Mouse (Mus musculus) natural killer cell, adult 2 months (primary cell): ENCODE measurements around the gene Guca1a.

Experiments used
- DNase-seq, 2 experiments: peaks; one replicate each; pipeline ENCODE4 v3.0.0; 2022; ENCODE audit warnings: low spot score in 2 of 2

Gene Guca1a

GRCm38 (mm10) chr17:47409897-47410861 is 9.8 kb upstream of the Guca1a start:
- peak; percentile 3 to 6 for DNase-seq

- peak; percentile 35 to 52 for DNase-seq
Observed at GRCm38 (mm10) chr17:47408558-47408898, 8.1 kb upstream of the Guca1a start.

GRCm38 (mm10) chr17:47407717-47408557 is 7.6 kb upstream of the Guca1a start:
- DNase-seq, result no peak

- DNase-seq, result no peak
Observed at GRCm38 (mm10) chr17:47399091-47399490, 1.3 kb downstream of the Guca1a start.

- DNase-seq, result peak; percentile 34 to 47
Observed at GRCm38 (mm10) chr17:47395376-47395913, 4.9 kb downstream of the Guca1a start.

- DNase-seq, result peak; percentile 14 to 21
Observed at GRCm38 (mm10) chr17:47394223-47394869, 6.0 kb downstream of the Guca1a start.

- peak; percentile 48 to 61 for DNase-seq
Observed at GRCm38 (mm10) chr17:47386649-47387048, 13.7 kb downstream of the Guca1a start.

GRCm38 (mm10) chr17:47385145-47385544 is 15.2 kb downstream of the Guca1a start, which contains the start of gene Guca1b:
Gene Guca1b, plus strand, starts transcription at chr17:47385393.
- DNase-seq, result no peak

- no peak for DNase-seq
Observed at GRCm38 (mm10) chr17:47384064-47384463, 16.3 kb downstream of the Guca1a start.

GRCm38 (mm10) chr17:47383266-47383665 is 17.1 kb downstream of the Guca1a start:
- no peak for DNase-seq

GRCm38 (mm10) chr17:47381917-47382316 is 18.5 kb downstream of the Guca1a start:
- no peak for DNase-seq

GRCm38 (mm10) chr17:47378133-47378532 is 22.3 kb downstream of the Guca1a start:
- DNase-seq, result no peak

GRCm38 (mm10) chr17:47376779-47377280 is 23.6 kb downstream of the Guca1a start:
- DNase-seq, result no peak

GRCm38 (mm10) chr17:47373991-47374390 is 26.4 kb downstream of the Guca1a start:
- DNase-seq, result no peak

- peak; percentile 58 to 64 for DNase-seq
Observed at GRCm38 (mm10) chr17:47371451-47371850, 28.9 kb downstream of the Guca1a start.

GRCm38 (mm10) chr17:47369087-47369443 is 31.3 kb downstream of the Guca1a start:
- DNase-seq, result no peak

GRCm38 (mm10) chr17:47368401-47369086 is 31.8 kb downstream of the Guca1a start, which contains the start of gene Mrps10:
Gene Mrps10, plus strand, starts transcription at chr17:47368887.
- peak; percentile 75 to 82 for DNase-seq

GRCm38 (mm10) chr17:47361343-47361742 is 39.0 kb downstream of the Guca1a start:
- no peak for DNase-seq

GRCm38 (mm10) chr17:47359964-47360363 is 40.4 kb downstream of the Guca1a start:
- peak; percentile 38 to 58 for DNase-seq

- no peak for DNase-seq
Observed at GRCm38 (mm10) chr17:47349721-47350319, 50.6 kb downstream of the Guca1a start.
